Mouse (Mus musculus) bone marrow macrophage, adult 2 months (primary cell): Measurements from ENCODE around the gene Mndal. TPM values are rescaled to one million over a fixed set of nuclear protein-coding genes. Genes with fewer than 3 reads are reported as not detected.
"Not testable (repeated sequence)": the region's sequence is repeated elsewhere in the genome, so short reads cannot be mapped to it uniquely, and the experiment has no call there.

Source experiments
- H3K27ac ChIP-seq: 2 replicates; pipeline ENCODE4 v1.5.1; 2012; ENCODE audit warnings: low read depth, low read length; ENCODE audit not compliant: insufficient read depth
- H3K4me1 ChIP-seq: 2 replicates; pipeline ENCODE4 v1.6.1; 2012; ENCODE audit warnings: low read length; ENCODE audit not compliant: control insufficient read depth, insufficient read depth
- H3K4me3 ChIP-seq: 2 replicates; pipeline ENCODE4 v1.5.1; 2012; ENCODE audit warnings: mild to moderate bottlenecking, low read length, moderate library complexity; ENCODE audit not compliant: insufficient read depth
- CTCF ChIP-seq: IDR thresholded peaks from 2 replicates; pipeline ENCODE4 v1.5.1; 2012; ENCODE audit warnings: low read depth, mild to moderate bottlenecking, low read length, moderate library complexity
- POLR2A ChIP-seq: IDR thresholded peaks from 2 replicates; pipeline ENCODE4 v1.6.1; 2012; ENCODE audit warnings: mild to moderate bottlenecking, low read depth, low read length, borderline replicate concordance
- polyA plus RNA-seq: library from polyadenylated mRNA; stranded (reverse); fragments of >200 nt; gene quantifications from 2 replicates; pipeline ENCODE4 v1.2.4, GENCODE M21; 2012; ENCODE audit not compliant: missing spikeins, insufficient read depth, insufficient read length

Gene Mndal
- 395 and 406 TPM in 2 replicates for polyA plus RNA-seq

DNA sequence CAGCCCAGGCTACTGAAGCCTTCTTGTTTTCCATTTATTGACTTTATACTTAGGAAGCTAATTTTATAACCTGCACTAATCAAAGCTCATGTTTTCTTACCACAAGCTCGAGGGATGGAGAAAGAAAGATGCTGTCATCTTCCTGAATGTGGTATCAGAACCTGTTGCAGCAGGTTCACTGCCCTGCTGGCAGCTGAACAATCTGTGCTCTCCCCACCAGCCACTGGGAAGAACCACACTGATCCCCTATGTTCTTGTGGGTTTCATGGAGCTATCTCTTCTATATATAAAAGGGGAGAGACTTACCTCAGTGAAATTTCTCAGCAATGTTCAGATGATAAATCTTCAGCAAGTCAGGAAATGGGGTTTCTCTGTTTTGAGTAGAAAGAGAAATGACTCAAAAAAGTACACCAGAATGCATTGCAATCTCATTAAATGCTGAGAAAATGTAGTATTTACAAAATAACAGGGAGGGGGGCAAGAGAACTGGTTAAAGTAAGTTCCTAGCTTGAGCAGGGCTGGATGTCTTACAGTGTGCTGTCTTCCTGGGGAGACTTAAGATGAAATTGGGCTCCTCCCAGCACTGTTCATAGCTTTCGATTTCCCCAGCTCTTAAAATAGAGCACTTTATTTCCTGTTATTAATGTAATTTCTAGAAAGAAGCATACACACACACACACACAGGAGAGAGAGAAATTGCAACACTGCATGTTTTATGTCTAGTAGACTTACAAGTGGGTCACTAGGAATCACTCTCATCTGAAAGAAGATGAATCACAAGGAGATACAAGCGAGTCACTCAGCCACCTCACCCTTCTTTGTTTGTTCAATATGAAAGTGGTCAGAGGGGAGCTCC is at the start of gene Mndal, which contains the start of gene Ifi203:
TSS of gene Mndal (minus strand) at position 568 of the 856 bp plus-strand sequence.
TSS of gene Ifi203 (minus strand) at position 749 of the 856 bp plus-strand sequence.
- not testable (repeated sequence) for H3K4me1 ChIP-seq
- H3K27ac ChIP-seq = peak within 1 kb of the TSS; percentile 86
- peak within 1 kb of the TSS; percentile 62 for H3K4me3 ChIP-seq

DNA sequence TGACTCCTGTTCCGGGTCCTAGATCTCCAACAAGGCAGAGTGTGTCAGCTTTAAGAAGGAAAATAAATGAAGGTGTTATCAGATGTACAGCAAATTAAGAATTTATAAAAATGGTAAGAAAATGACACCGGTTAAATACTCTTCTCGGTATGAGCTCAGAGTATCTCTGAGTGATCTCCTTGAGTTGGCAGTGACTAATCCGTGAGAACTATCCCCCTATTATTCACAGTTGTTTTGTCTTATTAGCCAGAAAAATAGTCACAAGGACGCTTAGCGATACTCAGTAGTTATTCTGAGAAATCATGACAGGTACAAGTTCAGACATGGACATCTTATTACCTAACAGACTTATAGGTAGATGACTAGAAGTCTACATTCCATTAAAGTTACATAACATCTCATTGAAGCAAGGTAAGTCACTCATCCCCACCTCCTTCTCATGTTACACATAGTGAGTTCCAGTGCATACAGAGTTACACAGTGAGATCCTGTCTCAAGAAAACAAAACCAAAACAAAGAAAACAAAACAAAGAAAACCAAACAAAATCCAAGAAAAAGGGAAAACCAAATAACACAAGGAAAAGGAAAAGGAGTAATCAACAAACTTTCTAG is 40.5 kb upstream of the Mndal start, which contains the start of gene Ifi202b:
TSS of gene Ifi202b (minus strand) at position 51 of the 612 bp plus-strand sequence.
- H3K4me1 ChIP-seq, H3K4me3 ChIP-seq, H3K27ac ChIP-seq: not testable (repeated sequence)

DNA sequence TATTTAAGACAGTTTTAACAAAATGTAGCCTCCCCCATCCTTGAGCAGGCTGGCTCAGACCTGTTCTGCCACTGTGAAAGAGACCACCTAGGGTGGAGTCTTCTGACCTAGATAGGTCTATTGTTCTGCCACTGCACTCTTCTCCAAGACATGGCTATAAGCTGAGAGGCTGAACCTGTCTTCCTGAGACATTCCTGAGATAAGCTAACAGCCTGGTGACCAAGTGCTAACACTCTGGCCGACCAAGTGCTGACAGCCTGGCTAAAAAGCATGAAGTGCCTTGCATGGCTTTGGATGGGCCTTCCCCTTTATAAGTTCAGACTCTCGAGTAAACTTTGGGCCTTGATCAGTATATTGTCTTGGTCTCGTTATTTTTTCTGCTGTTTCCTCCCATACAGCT is 38.7 kb upstream of the Mndal start:
- not testable (repeated sequence) for H3K27ac ChIP-seq, H3K4me3 ChIP-seq, H3K4me1 ChIP-seq

DNA sequence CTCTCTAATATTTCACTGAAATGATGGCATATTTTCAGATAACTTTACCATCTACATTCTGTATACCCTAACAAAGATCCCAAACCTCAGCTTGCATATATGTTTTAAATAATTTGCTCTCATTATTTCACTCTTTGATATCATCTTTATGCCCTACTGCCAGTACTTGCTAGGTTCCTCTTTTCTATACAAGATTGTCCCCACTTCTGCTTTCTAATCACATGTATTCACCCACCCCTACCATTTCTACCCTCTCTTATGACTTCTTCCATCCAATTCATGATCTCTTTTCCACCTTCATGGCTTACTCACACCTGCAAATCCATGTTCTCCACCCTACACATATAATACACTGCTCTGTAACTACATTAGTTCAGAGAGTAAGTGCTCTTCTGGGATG is 35.3 kb upstream of the Mndal start:
- TF ChIP-seq POLR2A (no peak), CTCF (no peak)
- Histone ChIP-seq H3K4me3 (no peak overlapping the region), H3K27ac (no peak overlapping the region), H3K4me1 (0 out of 2 replicates have a peak, but pooled peaks cover 2% of the 10 kb centered on the region)

DNA sequence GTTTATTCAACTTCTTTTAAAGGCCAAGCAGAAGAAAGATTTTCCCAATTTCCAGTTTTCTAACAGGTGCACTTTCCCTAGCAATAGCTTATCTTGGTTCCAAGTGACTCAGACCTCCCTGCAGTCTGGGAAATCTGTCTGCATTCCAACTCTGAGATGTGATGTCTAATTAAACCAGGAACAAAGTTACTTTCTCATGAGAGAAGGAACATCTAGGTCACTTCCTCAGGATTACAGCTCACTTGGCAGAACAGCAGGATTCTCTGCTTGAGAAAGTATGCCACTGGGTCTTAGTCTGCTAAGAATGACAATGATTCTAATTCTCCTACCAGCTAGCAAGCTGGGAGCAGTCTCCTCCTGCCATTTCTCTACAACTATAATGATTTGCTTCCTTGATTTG is 30.8 kb upstream of the Mndal start:
- Histone ChIP-seq H3K4me3 (no peak overlapping the region), H3K4me1 (no peaks in the 10 kb centered on the region), H3K27ac (no peak overlapping the region)
- TF ChIP-seq POLR2A = no peak
- no peak for TF ChIP-seq CTCF

DNA sequence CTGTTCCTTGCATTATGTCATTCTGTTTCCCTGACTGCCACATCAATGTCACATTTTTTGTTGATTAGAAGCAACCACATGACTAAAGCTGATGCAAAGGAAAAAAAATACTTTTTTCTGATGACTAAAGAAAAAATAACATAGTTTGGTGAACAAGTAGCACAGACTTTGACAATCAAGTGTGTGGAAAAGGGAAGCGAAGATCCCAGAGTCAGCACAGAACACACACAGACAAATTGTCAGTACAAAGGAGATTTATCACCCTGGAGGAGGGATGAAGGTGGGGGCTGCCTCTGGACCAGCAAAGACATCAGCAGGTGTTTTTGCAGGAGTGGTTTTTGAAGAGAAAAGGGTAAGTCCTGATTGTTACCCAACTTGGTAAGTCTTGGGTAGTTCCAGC is 19.2 kb upstream of the Mndal start:
- not testable (repeated sequence) for H3K4me3 ChIP-seq, H3K4me1 ChIP-seq
- H3K27ac ChIP-seq = peak overlapping the region; percentile 47

DNA sequence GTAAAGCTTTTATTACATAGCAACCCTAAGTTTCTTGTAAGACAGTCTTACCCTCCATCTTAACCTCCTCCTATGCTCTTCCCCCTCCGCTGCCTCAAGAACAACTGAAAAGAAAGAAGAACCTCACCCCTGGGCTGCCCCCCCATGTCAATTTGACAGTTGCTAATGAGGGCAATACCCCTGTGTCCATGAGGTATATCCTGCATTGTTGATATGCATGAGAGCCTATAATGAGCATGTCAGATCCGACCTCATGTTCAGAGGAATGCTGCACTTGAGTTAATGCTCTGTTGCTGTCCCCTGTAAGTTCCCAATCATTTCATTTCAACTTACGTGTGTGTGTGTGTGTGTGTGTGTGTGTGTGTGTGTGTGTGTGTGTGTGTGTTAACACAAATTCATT is 17.7 kb upstream of the Mndal start:
- H3K4me1 ChIP-seq, H3K4me3 ChIP-seq: not testable (repeated sequence)

DNA sequence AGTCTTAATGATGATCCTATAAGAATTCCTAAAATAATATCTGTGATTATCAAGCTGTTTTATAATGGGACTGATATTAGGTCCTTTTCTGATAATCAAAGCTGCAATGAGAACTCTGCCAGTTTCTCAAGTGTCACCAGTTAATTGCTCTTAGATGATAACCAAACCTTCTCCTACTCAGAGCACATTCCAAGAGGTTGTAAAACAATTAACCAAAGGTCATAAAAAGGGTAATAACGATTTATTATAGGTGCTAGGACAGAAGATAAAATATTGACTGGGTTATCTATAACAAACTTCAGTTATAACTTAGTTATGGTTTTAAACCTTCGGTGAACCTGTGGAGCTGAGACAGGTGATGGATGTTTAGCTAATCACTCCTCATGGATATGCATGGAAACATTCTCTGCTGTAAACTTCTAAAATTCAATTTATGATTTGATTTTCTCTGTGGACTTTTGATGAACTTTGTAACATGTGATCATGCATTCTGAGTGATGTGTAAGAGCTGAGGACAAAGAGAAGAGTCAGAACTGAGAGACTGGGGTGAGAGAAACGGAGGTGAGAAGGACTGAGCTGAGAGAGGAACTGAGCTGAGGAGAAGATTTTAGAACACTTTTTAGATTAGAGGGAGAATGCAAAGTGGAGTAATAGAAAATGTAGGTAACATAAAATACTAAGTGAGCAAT is 13.7 kb upstream of the Mndal start:
- not testable (repeated sequence) for H3K4me3 ChIP-seq, H3K4me1 ChIP-seq, H3K27ac ChIP-seq

More for the DNA sequence above, 17.7 kb upstream of the Mndal start:
- H3K27ac ChIP-seq = not testable (repeated sequence)

DNA sequence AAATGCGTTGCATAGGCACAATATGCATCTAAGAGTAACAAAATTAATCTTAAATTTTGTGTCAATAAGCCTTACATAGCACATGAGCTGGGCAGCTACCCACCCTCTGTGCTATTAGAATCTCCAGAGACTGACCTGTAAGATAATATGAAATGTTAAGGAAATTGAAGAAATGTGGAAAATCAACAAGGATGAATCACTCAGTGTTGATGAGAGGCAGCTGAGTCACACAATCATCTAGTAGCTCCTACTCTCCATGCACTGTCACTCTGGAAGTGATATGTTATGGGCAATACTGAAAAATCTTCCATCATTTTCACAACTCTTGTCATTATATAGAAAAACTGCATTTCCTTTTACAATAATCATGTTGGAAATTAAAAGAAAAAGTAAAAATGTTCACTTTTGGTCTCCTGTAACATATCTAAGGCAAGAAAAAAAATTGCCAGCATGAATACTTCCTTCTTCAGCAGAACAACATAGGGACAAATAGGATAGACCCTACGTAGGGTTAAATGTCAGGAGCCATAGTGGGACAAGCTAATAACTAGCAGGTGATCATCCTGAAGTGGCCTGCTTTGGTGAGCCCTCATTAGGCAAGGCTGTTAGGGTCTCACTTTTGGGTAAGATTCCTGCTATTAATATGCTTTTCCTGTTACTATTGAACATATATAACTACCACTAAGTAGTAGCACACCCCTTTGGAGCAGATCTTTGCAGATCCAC is 12.9 kb upstream of the Mndal start:
- no peaks in the 10 kb centered on the region for H3K4me1 ChIP-seq
- no peak overlapping the region for H3K27ac ChIP-seq
- H3K4me3 ChIP-seq = no peak overlapping the region
- TF ChIP-seq POLR2A = no peak
- TF ChIP-seq CTCF = no peak

DNA sequence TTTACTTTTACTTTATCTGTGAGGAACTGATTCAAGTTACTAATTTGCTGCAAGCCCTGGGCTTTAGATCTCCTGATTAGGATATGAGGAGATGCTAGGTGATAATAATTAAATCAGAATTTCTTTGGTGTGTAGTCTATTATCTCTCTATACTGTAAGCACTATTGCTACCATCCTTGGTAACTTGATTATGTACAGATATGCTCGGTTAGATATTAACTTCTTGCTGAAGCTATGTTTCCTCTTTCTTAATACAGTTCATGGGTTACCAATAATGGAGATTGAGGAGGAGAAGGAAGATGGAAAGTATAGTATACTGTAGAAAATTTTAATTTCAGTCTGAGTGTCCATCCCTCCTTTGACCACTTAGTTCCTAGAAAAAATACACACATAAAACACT is 11.3 kb upstream of the Mndal start:
- Histone ChIP-seq H3K4me1 (no peaks in the 10 kb centered on the region), H3K27ac (no peak overlapping the region), H3K4me3 (no peak overlapping the region)
- TF ChIP-seq CTCF (no peak), POLR2A (no peak)

DNA sequence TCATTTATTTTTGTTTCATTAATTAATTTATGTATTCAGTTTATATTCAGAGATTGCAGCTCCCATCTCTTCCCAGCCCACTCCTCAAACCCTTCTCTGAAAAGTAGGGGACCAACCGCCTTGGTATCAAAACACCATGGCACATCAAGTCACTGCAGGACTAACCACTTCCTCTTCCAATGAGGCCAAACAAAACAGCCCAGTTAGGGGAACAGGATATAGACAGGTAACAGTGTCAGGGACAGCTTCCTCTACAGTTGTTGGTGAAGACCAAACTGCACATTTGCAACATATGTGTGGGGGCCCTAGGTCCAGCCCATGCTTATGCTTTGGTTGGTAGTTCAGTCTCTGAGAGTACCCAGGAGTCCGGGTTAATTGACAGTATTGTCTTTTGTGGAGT is 6.8 kb upstream of the Mndal start:
- not testable (repeated sequence) for H3K4me3 ChIP-seq, H3K4me1 ChIP-seq, H3K27ac ChIP-seq

DNA sequence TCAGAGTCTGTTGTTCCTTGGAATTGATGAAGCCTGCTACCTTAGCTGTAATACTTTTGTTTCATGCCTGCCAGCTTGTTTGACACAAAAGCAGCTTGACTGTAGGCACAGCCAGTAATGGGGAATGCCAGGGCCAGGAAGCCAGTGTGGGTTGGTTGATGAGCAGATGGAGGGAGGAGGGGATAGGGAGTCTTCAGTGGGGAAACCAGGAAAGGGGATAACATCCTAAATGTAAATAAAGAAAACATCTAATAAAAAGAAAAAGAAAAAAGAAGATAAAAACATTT is 432 bp upstream of the Mndal start:
- peak overlapping the region; percentile 86 for H3K27ac ChIP-seq
- H3K4me1 ChIP-seq = not testable (repeated sequence)
- peak overlapping the region; percentile 43 for H3K4me3 ChIP-seq

DNA sequence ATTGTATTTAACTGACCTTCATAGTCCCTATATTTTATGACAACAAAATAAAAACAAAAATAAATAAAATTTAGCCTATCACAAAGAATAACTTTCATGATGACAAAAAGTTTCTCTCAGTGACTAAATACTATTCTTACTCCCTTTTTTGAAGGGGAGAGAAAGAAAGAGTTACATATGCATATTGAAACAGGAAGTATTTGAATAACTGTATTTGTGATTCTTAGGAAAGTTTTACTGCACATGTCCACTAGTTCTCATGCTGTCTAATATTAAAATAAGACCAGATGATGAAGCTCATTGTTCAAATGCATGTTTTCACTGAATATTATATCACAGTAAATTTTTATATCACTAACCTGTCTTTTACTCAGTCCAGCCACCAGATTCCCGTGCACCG is 769 bp downstream of the Mndal start:
- peak overlapping the region; percentile 73 for H3K27ac ChIP-seq
- not testable (repeated sequence) for H3K4me1 ChIP-seq
- H3K4me3 ChIP-seq = peak overlapping the region; percentile 62

DNA sequence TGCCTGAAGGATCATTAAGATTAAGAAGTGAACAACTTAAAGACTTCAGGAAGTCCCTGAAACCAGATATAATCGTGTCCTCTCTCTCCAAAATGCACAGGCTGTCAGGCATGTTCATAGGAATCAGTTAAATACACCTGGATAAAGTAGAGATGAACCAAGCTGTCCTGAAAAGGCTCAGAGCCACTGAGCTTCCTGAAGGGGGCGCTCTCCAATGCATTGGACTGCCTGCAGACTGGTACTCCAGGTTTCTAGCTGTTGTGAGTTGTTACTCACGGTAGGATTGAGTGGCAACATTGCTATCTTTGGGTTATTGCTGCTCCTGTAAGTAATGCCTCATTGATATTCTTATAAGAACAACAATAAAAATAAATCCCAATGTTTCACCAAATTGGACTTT is 23.0 kb downstream of the Mndal start:
- H3K27ac ChIP-seq, H3K4me1 ChIP-seq, H3K4me3 ChIP-seq: not testable (repeated sequence)
